Mouse (Mus musculus): ENCODE measurements around the gene Ppfibp2.

DNA sequence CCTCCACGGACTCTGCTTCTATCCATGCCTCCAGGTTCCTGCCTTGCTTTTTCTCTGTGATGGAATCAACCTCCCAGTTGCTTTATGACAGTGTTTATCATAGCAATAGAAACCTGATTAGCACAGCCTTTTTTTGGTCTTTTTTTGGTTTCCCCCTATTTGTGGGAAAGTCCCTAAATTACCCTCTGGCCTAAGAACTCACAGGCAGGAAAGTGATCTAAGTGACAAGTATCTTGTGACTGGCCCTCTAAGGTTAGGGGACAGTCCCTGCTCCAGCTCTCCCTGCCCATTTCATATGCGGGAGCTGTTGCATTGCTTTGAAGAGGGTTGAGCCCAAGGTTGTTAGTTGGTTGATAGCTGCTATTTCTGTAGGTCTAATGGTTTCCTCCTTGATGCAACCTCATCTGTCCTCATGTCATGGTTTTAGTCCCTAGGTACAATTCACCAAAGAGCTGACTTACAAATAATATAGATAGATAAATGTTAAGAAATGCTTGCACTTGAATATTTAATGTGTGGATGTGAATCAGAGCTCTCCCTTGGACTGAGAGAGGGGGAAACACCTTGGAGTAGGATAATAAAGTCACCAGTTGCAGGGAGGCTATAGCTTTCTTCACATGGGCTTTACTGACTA lies 14.7 kb downstream of the Ppfibp2 start:
- TF ChIP-seq POLR2A (IDR thresholded peaks at IDR 0.05; ENCODE audit: control insufficient read depth, low read depth, low read length) (no peak), CTCF (IDR thresholded peaks at IDR 0.05; ENCODE audit: control insufficient read depth, insufficient read depth, insufficient replicate concordance, low read depth, low read length) (no peak)

Measured in testis, adult 2 months (tissue).